Mouse (Mus musculus): Measurements from ENCODE around the gene Psmb4.
"Not testable (repeated sequence)": the region's sequence is repeated elsewhere in the genome, so short reads cannot be mapped to it uniquely, and the experiment has no call there.

Gene Psmb4

DNA sequence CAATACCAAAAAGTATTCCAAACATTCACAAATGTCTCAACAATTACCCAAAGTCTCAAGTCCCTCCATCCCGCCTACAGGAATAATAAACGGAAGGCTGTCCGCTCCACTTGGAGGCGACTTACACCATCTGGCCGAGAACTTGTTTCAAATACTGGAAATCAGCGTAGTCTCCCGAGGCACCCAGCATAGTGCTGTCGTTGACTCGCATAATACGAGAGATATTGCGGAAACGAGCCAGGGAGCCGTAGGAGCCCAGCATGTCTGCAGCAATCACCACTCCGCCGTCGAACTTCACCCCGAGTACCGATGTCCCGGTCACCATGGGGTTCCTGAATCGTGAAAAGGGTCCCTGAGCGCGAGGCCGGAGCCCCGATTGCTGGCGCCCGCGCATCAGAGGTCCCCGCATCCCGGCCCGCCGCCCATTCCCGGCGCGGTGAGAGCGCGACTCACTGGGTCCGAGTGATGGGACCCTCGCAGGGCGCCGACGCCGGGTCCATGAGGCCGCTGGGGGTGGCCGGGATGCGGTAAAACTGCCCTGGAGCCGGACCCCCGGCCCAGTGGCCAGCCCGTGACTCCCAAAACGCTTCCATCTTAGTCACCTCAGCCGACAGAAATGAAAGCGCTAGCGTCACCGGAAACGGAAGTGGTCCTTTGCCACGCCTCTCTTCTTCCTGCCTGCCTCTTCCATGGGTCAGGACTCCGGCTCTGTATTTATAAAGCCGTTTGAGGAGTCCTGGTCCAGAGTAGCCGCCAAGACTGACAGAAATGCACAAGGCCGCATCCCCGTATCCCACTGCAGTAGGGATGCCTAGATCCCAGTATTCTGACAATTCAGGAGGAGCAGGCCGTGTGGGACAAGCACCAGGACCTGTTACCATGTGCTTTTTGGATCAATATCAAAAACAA, at the start of gene Psmb4:
TSS of gene Psmb4 (minus strand) at position 646 of the 909 bp plus-strand sequence.
- DNase-seq (ENCODE audit: low read depth, low spot score), result peak; percentile 90

GRCm38 (mm10) chr3:94936147-94936546, 49.4 kb upstream of the Psmb4 start:
- DNase-seq (ENCODE audit: low read depth, low spot score), result not testable (repeated sequence)

DNA sequence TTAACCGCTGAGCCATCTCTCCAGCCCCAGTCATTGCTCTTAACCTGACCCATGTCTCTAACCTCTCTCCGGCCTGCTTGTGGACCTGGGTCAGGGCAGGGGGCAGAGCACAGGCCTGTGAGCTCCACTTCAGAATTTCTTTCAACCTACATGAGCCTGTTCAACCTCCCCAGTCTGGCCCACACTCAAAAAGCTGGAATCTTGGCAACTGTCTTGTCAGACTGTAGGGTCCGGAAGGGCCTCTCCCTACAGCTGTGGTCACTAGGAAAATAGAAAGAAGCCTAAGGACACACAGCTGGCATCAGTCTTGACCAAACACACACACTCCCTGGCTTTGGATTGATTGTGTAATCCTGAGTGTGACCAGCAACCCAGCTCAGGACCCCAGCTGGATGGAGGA, 48.6 kb upstream of the Psmb4 start:
- DNase-seq (ENCODE audit: low read depth, low spot score), result not testable (repeated sequence)

GRCm38 (mm10) chr3:94934564-94934963, 47.8 kb upstream of the Psmb4 start:
- DNase-seq (ENCODE audit: low read depth, low spot score), result not testable (repeated sequence)

GRCm38 (mm10) chr3:94933604-94934003, 46.8 kb upstream of the Psmb4 start:
- not testable (repeated sequence) for DNase-seq (ENCODE audit: low read depth, low spot score)

- DNase-seq (ENCODE audit: low read depth, low spot score), result peak; percentile 19
Measured at GRCm38 (mm10) chr3:94932809-94933564, 46.2 kb upstream of the Psmb4 start, which contains the start of gene Selenbp1. TSS of gene Selenbp1 (plus strand) at chr3:94933056.

GRCm38 (mm10) chr3:94932279-94932678, 45.5 kb upstream of the Psmb4 start:
- not testable (repeated sequence) for DNase-seq (ENCODE audit: low read depth, low spot score)

DNA sequence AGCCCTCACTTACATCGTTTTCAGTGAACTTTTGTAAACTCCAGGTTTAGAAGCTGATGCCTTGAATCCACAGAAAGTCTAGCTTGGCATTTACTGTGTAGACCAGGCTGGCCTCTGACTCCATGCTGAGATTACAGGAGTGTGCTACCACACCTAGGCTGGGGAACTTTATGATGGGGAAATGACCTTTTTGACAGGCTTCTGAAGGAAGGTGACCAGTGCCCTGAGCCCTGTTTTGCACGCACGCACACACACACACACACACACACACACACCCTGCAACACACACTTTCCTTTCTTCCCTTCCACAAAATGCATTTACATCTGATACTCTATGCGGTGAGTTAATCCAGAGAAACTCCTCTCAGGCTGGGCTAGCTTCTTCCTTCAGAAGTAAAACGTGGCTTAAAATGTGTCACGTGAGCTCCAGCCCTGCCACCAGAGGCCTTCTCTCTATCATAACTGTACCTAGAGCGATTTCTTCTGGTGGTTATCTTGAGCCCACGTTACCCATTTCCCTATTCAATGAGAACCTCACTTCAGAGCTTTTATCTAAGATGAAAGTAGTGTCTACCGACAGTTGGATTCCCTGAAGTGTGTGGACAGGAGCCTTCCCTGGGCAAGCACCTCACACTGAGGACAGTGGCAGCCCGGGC, 44.8 kb upstream of the Psmb4 start:
- not testable (repeated sequence) for DNase-seq (ENCODE audit: low read depth, low spot score)

DNA sequence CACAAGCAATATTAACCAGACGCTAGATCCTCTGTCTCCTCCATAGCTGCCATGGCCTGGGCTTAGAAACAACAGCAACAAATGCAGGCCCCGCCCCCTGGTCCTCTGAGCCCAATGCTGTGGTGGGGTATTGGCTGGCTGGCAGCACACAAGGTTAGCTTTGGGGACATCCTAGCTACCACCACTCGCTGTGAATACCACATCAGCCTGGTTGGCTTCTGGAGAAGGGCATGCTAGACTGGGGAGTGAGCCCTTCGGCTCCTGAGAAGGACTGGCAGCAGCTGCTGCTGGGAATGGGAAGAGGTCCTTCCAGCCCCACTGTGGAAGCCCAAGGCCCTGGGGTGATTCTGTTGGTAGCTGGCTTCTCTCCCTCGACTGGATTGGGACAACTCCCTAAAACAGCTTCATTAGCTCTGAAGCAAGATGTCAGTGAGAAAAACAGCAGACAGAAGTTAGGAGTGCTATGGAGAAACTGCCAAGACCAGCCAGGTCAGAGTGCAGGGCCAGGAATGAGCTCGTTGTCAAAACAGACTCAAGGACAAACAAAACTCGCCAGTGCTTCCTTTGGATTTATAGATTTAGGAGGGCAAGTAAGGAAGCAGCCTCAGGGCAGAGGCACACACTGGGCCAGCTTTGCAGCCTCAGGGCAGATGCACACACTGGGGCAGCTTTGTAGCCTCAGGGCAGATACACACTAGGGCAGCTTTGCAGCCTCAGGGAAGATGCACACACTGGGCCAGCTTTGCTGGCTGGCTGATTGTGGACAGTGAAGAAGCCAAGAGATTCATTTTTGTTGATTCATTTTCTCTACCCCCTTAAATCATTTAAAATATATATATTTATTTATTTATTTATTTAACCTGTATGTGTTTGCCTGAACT, 43.9 kb upstream of the Psmb4 start:
- DNase-seq (ENCODE audit: low read depth, low spot score), result not testable (repeated sequence)

DNA sequence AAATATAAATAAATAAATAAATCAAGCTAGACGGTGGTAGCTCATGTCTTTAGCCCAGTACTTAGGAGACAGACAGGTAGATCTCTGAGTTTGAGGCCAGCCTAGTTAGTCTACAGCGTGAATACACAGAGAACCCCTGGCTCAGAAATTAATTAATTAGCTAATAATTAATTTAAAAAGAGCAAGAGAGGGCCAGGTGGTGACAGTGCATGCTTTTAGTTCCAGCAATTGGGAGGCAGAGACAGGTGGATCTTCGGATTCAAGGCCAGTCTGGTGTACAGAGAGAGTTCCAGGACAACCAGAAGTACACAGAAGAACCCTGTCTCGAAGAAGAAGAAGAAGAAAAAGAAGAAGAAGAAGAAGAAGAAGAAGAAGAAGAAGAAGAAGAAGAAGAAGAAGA, 42.2 kb upstream of the Psmb4 start:
- not testable (repeated sequence) for DNase-seq (ENCODE audit: low read depth, low spot score)

- not testable (repeated sequence) for DNase-seq (ENCODE audit: low read depth, low spot score)
Measured at GRCm38 (mm10) chr3:94926301-94926736, 39.6 kb upstream of the Psmb4 start.

- no peak for DNase-seq (ENCODE audit: low read depth, low spot score)
Measured at GRCm38 (mm10) chr3:94924688-94925087, 37.9 kb upstream of the Psmb4 start.

DNA sequence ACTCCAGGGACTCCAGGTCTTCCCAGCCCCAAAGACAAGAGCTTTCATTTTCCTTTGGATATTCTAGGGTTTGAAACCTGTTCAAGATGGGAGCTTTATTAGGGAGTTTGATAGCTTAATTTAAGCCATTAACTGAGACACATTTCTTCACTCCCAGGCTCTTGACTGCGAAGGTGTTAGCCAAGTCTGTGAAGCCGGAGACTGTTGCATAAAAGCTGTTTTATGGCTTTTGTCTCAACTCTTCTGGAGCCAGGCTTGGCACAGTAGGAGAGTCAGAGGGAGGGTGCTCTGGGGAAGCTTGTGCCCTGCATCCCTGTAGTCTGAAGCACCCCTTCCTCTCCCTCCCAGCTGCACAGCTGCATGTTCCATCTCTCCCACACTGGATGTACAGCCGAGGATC, 35.6 kb upstream of the Psmb4 start:
- no peak for DNase-seq (ENCODE audit: low read depth, low spot score)

GRCm38 (mm10) chr3:94921104-94921503, 34.3 kb upstream of the Psmb4 start:
- DNase-seq (ENCODE audit: low read depth, low spot score), result no peak

GRCm38 (mm10) chr3:94918845-94919244, 32.1 kb upstream of the Psmb4 start:
- no peak for DNase-seq (ENCODE audit: low read depth, low spot score)

GRCm38 (mm10) chr3:94917816-94918361, 31.1 kb upstream of the Psmb4 start:
- DNase-seq (ENCODE audit: low read depth, low spot score), result no peak

GRCm38 (mm10) chr3:94915903-94916741, 29.4 kb upstream of the Psmb4 start:
- DNase-seq (ENCODE audit: low read depth, low spot score), result peak; percentile 63

- DNase-seq (ENCODE audit: low read depth, low spot score), result no peak
Measured at GRCm38 (mm10) chr3:94913801-94914200, 27.0 kb upstream of the Psmb4 start.

DNA sequence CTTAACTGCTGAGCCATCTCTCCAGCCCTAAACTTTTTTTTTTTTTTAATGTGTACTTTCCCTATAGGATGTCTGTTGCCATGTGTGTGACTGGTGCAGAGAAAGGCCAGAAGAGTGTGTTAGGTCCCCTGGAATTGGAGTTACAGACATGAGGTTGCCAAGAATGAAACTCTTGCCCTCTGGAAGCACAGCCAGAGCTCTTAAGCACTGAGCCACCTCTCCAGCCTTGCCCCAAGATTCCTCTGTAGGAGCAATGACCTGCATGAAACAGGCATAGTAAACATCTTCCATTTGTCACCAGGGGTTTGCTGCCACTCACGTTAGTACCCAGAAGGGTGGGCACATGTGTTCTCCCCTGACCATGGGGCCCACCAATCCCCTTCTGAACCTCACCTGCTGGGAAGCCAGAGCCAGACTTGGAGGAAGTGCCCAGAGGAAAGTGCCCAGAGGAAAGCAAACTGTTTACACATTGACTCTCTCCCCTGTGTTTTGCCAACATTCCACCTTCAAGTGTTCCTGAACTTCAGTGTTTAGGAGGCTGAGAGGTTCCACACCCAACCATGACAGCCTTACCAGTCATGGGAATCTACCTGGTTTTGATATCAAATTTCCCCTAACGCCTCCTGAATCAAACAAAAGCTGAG, 24.4 kb upstream of the Psmb4 start:
- DNase-seq (ENCODE audit: low read depth, low spot score), result no peak
